Mouse (Mus musculus) liver (tissue): Measurements from ENCODE around the gene Isoc2b.
"Not testable (repeated sequence)": the region's sequence is repeated elsewhere in the genome, so short reads cannot be mapped to it uniquely, and the experiment has no call there.

ENCODE experiments used
- DNase-seq: peaks from one replicate; pipeline ENCODE4 v3.0.0-alpha.2; 2020; ENCODE audit warnings: mixed read lengths

Gene Isoc2b

DNA sequence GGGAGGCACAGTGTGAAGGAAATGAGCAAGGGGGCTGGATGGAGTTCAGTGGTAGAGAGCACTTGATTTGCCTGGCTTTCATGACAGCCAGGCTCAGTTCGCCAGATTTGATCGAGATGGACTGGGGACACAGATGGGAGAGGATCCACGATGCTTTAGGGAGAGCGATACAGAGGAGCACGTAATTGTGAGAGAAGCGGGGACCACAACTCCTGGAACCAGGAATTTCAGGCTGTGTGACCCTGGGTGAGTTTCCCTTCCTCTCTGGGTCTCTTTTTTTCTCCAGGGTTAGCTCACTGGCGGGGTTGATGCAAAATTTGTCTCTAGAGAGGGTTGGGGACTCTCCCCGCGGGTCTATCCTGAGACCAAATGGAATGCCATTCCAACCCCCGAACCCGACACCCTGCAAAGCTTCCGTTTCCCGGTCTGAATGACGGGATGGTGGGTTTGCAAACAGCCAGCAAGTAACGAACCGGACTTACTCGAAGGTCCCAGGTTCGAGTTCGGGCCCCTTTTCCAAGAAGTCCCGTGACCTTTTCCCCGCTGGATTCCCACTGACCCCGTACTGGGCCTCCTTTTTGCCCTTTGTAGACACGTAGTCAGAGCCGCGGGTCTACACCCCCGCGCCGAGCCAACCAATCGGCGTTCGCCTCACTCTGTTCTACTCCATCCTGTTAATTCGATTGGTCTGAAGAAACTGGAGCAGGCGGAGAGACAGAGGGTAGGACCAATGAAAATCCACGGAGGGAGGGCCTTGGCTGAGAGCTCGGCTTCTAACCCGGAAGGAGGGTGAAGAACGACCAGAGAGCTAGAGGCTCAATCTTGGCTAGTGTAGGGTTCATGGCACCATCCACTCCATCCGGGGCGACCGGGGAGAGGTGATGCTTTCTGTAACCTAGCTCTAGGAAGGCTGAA, 4.2 kb downstream of the Isoc2b start:
- peak; percentile 95 for DNase-seq

DNA sequence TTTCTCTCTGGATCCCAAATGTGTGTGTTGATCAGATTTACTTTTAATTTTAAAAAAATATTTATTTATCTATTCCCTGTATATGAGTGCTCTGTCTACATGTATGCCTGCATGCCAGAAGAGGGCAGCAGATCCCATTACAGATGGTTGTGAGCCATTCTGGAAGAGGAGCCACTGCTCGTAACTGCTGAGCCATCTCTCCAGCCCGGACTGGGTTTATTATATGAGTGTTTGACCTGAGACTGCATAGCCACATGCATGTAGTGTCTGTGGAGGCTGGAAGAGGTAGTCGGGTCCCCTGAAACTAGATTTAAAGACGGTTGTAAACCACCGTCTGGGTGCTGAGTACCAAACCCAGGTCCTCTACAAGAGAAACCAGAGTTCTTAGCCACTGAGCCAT, 5.0 kb downstream of the Isoc2b start:
- DNase-seq = peak; percentile 65

DNA sequence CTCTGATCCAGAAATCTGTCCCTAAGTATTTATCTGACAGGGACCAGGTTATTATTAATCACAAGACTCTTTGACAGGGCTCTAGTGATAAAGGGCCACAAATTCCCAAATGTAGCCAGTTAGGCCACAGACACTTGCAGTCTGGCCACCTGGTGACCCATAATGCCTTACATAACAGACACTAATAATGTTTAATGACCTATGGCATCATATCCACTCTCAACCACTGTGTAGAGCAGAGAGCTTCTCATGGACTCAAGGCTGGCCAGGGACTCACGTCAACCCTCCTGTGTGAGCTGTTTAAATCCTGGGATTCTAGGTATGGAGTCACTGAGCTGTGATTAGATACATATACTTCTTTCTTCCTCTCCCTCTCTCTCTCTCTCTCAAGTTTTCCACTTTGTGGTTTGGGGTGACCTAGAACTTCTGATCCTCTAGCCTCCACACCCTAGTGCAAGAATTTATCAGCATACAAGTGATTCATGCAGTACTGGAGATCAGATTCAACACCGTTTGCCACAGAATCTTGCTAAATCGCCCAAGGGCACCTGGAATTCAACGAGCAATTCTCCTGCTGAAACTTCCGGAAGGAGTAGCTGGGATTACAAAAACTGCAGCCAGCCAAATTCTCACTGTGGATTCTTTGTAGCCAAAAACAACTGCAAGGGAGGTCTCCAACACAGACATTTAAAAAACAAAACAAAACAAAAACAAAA, 5.8 kb downstream of the Isoc2b start:
- DNase-seq = no peak

DNA sequence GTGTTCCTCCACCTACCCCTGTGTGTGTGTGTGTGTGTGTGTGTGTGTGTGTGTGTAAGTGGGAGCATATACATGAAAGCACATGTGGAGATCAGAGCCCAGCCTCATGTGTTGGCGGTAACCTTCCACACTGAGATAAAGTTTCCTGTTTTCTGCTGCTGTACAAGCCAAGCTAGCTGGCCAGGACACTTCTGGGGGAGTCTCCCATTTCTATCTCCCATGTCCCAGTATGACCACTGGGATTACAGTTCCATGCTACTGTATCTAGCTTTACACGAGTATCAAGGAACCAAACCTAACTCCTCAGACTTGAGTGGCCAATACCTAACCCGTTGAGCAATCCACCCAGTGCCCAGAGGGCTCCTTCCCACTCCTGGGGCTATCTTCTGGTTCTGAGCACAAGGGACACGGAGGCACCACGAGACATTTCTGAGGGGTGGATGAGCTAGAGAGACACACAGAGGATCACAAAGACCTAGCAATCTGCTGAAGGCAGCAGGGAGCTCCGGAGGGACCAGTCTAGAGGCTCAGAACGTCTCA, 6.4 kb downstream of the Isoc2b start:
- DNase-seq = no peak

DNA sequence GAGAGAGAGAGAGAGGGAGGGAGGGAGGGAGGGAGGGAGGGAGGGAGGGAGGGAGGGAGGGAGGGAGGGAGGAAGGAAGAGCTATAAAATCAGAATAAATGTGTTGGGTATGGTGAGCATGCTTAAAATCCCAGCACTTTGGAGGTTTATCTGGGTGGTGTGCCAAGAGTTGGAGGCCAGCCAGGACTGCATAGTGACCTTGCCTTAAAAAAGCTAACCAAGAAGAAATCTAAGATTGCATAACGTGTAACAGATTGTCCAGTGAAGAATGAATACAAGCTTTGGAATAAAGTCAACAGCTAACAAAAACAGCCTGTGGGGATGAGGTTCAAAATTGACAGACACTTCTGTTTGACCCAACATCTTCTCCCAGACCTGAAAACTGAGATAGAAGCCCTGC, 7.0 kb downstream of the Isoc2b start:
- DNase-seq = no peak

DNA sequence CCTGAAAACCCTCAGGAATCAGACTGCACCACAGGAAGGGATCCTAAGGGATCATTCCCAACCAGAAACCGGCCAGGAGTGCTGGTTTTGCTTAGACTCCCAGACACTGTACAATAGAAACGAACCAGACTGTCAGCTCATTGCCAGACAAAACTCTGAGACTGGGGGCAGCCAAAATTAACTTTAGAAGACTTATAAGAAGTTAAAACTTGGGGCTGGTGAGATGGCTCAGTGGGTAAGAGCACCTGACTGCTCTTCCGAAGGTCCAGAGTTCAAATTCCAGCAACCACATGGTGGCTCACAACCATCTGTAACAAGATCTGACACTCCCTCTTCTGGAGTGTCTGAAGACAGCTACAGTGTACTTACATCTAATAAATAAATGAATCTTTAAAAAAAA, 9.1 kb downstream of the Isoc2b start:
- not testable (repeated sequence) for DNase-seq

DNA sequence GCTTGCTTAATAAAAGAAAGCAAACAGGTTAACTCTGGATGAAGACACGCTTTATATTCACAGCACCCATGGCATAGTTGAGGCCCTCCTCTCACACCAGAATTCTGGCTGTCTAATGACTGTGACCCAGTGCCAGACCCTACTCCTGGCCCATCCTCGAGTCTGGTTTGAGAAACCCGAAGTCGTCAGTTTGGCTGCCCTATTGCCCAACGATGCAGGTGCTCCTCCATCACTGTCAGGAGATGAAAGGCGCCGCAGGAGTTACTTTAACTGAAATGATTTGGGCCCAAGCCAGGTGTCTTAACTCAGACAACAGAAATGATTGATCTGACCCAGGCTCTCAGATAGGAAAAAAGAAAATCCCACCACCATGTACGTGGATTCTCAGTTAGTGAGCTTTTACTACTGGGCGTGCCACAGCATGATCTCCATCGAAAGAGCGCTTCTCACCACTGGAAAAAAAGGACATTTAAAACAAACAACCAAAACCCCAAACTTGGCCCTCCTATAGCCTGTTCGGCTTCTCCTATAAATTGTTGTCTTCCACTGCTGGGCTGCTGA, 10.6 kb downstream of the Isoc2b start:
- DNase-seq = no peak

DNA sequence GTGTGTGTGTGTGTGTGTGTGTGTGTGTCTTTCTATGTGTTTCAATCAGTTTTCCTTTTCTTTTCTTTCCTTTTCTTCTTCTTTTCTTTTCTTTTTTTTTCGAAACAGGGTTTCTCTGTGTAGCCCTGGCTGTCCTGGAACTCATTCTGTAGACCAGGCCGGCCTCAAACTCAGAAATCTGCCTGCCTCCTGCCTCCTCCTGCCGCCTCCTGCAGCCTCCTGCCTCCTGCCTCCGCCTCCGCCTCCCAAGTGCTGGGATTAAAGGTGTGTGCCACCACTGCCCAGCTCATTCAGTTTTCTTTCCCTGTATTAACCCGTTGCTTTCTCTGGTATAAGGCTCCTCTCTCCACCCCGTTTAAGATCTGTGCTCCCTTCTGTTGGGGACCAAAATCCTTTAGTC, 12.7 kb downstream of the Isoc2b start:
- no peak for DNase-seq

DNA sequence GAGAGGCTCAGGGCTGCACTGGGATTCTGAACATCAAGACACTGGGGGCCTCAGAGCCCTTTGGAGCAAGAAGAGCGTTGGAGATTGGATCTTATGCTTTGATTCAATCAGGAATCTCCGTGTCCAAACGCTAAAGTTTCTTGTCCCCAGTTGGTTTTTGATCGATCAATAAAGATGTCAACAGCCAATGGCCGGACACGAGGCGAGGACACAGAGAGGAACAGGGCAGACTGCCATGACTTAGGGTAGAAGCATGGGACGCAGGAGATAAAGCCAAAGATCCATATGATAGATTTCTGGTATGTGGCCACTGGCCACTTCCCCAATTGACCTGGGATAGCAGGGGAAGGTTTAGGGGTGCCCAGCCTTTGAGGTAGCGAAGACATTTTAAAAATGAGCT, 13.6 kb downstream of the Isoc2b start:
- DNase-seq = no peak

DNA sequence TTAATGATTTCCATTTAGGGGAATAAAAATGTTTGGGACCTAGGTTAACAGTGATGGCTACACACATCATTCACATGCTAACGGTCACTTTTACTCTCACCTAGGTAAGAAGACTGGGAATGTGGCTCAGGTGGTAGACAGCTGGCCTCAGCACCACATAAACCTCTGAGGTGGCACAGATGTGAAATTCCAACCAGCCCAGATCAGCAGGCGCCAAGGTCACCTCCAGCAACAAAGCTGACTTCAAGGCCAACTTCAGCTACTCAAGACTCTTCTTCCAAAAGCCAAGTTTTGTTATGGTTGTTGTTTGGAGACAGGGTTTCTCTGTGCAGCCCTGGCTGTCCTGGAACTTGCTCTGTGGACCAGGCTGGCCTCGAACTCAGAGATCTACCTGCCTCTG, 16.4 kb downstream of the Isoc2b start:
- no peak for DNase-seq

DNA sequence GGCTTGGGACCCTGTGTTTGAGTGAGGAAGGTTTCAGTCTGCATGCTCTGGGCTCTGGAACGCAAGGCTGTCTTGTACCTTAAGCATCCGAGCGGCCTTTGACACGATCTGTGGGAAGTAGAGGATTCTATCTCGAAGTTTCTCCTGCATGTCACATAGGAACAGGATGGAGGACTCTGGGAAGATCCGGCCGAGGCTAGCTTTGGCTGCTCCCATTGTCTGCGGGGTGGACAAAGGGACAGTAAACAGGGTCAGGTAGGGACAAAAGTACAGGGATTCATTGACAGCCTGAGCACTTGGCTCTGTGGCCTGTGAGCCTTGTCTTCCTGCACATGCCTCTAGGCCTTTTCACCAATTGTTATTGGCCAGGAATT, 18.8 kb downstream of the Isoc2b start:
- no peak for DNase-seq

DNA sequence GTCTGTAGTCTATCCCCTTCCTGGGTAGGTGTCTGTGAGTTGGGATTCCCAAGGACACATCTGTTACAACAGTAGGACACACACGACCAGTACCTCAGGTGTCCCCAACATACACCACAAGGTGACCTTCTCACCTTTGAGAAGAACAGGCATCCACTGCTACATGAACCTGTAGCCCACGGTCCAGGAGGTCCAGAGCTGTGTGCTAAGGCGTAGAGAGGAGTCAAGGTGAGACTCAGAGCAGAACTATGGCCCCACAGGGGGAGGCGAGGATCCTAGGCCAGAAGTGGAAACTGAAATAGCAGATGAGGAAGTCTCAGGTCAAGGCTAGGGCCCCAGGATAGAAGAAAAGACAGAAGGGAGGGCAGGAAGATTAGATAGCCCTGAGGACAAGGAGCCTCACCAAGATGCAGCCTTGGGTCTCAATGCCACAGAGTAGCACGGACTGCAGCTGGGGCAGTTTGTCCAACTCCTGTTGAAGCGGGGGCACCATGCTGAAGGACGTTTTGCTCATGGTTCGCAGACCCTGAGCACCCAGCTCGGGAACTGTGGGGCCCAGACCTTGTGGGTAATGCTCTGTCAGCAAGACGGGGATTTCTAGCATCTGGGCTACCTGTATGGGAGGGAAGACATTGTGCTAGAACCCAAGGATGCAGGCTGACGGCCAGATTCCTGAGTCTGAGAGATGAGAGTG, 19.3 kb downstream of the Isoc2b start:
- no peak for DNase-seq

DNA sequence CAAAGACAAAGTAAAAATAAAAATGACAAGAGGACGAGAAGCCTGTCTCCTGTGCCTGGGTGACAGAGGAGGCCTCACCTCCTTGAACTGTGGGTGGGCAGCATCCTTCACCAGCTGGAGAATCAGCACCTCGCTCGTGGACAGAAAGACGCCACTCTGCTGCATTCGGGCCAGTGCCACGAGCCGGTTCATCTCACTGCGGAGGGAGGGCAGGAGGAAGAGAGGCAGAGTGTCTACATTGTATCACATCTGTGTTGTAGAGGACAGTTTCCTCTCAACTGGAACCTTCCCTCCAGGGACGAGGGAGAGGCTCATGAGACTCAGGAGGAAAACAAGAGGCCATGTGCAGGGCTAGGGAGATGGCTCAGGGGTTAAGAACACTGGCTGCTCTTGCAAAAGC, 20.7 kb downstream of the Isoc2b start:
- no peak for DNase-seq

DNA sequence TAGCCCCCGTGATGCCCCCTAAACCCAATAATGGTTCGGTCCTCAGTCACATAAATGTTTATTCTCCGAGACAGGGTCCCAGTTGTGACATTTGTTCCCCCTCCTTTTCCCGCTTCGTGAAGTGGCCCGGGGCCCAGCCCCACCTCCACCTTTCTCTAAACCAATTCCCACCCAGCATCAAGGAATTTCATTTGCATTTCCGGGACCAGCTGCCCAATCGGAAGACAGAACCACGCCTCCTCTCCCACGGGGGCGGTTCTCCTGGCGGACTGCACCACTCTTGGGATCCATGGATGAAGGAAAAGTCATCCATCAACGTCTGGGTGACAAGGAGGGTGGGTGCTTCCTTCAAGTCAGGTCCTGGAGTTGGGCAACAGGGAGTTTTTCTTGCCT, 25.1 kb downstream of the Isoc2b start:
- DNase-seq = peak; percentile 55

DNA sequence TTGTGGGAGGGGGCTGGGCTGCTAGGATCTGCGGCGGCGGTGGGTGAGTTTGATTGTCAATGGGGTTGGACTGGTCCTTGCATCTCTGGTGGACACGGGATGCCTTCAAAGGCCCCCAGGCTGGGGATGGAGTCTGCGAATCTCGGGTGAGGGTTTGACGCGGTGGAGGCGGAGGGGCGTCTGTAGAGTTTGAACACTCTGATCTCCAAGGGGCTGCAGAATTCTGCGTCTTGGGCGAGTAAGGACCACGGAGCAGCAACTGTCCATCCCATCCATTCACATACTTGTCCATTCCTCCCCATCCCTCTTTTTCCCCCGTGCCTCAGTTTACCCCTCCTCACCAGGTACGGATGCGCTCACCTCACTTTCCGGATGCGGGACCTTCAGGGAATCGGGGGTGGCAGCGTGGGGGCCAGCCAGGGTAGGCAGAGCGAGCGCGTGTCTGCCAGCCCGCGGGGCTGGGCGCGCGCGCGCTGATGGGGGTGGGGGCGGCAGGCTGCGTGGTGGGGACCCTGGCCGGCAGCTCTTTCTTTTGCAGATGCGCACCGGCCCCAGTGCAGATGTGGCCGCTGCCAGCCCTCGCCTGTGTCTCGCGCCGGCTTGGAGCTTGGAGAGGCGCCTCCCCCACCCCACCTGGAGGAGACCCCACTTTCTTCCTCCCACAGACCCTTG, 25.7 kb downstream of the Isoc2b start, which contains the start of gene Shisa7:
Gene Shisa7, minus strand, starts transcription at position 452 of the 672 bp plus-strand sequence.
- no peak for DNase-seq

DNA sequence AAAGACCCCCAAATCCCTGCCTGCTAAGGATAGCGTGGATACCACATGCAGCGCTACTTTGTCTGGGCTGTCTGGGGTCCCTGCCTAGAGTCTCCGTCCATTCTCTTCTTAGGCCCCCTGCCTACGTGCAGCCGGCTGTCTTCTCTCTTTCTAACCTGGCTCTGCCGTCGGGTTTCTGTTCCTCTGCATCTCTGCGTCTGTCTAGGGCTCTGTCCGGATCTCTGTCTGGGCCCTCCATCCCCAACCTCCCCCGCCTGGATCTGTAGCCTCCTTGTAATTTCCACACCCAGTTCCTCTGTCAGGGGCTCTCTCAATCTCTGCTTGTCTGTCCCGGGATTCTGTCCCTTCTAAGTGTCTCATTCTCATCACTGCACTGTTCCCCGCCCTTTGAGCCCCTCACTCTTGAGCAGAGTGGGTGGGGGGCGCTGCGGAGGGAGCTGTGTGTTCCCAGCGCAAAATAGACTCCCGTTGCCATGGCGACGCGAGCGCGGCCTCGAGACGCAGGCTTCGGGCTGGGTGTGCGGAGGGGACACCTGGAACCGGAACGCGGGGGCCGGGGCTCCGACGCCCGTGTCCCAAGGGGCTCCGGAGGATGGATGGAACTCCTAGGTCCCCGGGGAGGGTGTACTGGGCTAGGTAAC, 26.3 kb downstream of the Isoc2b start:
- DNase-seq = no peak

DNA sequence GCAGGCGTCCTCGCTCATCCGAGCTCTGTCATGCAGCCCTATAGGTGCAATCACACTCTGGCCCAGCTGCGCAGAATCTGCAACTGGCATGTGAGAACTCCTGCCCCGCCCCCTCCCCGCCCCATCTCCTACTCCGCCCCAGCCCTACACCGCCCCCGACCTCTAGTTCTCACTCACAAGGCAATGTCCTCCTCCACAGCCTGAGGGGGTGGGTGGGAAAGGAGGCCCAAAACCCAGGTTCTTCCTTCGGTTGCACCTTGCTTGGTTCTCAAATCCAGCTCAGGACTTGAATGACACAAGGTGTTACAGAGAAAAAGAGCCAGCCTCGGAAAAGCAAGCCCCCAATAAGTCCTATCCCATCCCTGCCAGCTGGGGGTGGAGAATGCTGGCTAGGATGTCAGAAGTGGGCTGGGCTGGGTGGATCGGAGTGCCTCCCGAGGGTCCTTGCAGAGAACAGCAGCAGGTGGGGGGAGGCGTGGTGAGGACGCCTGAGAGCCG, 27.4 kb downstream of the Isoc2b start:
- peak; percentile 41 for DNase-seq

DNA sequence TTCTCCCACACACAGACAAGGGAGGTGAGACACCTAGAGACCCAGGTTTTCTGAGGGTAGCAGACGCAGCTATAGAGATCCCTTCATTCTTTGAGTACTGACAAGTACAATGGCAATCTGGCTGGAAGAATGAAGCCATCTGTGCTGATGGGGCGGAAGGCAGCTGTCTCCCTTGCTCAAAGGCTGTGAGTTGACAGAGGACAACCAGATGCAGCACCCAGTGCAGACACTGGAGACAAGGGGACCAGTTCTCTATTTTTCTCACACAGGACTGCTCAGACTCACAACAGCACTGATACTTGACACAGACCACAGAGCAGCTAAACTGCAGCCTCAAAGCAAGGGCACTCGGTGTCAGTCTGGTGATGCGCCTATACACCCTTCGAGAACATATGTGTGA, 28.0 kb downstream of the Isoc2b start:
- DNase-seq = no peak

DNA sequence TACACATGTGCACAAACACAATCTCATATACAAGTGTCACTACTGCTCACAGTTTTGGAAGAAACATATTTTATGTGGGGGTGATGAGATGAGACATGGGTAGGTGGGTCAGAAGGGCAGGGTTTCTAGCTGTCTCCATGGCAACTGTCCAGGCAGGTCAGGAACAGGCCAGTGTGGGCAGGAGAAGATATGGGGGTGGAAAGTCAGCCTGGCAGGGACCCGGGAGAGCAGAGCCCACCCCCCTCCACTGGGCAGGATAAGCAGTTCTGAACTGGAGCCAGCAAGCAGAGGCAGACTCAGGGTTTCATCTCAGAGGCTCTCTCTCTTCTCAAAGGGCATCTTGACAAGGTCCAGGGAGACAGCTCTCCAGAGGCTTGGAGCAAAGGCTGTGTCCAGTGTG, 32.4 kb downstream of the Isoc2b start:
- DNase-seq = no peak

DNA sequence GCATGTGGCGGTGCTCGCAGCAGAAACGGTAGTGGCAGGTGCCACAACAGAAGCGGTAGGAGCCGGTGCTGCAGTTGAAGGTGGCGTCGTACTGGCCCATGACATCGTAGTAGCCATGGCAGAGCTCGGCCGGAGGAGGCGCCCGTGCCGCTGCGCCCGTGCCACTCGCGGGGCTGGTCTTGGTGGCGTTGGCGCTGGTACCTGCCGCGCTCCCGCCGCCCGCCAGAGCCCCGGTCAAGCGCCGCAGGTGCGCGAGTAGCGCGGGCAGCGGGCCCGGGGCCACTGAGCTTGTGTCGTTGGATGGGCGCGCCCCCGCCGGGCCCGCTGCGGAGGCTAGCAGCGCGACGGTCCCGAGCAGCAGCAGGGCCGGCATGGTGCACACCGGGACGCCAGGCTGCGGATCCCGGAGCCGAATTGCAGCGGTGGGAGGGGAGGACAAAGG, 33.7 kb downstream of the Isoc2b start:
- peak; percentile 37 for DNase-seq

DNA sequence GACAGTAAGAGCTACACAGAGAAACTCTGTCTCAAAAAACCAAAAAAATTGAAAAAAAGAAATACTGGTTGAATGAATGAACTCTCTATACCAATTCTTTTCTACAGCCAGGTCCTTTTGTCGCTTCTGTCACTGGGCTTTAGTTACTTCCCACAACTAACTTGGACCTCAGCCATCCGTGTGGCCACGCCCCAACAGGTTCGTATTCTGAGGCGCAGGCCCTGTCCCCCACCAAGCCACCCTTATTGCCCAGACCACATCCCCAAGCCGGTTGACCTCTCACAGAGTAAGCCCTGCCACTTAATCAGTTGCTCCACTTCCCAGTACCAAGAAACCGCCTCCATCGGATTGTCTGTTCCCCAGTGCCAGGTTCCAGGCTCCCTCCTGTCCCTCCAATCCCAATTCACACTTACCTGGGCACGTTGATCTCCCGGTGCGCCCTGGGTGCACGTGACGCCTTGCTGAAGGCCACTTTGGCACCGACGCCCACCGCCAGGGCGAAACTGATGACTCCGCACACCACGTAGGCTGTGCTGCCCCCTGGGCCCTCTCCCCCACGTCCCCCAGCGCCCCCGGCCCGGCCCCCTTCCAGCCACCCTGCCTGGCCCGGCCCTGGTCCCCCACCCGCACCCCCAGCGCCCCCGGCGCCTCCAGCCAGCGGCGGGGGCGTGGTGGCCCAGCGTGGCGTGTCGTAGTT, 34.3 kb downstream of the Isoc2b start:
- DNase-seq = no peak
